Mouse (Mus musculus) embryo, embryonic 10 days (tissue): ENCODE data around the gene Ttc34.

Experiments used
- DNase-seq: peaks from one replicate; pipeline ENCODE4 v3.0.0-alpha.2; 2015; ENCODE audit warnings: low spot score

Ttc34 gene

DNA sequence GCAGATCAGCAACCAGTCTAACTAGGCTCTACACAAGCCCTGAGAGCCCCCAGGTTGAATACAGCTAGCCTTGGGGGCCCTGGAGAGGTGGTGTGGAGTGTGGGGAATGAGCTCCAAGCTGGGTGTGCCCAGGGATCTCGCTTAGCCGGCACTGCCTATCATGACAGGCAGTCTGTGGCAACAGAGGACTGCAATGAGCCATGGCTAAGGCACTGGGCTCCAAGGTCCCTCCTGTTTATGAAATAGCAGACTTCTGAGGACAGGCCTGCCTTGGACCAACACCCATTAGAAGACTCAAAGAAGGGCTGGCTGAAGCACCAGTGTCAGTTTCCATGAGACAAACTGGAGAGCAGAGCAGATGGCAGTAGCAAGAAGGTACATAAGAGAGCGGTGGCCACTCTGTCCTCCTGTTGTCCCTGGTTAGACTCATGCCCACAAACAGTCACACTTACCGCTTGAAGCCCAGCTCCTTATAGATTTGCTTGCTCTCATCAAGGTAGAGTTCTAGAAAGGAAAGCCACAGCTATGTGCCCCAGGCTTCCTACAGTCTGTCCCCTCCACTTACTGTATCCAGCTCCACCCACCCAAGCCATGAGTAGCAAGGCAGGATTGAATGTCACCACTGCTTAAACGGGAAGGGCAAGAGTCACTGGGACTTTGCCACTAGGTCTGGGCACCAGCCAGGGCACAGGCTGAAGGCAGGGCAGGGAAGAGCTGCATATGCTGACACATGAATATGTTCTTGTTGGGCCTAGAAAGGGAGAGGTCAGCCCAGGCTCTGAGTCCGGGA lies 60.6 kb downstream of the Ttc34 start:
- DNase-seq = no peak

DNA sequence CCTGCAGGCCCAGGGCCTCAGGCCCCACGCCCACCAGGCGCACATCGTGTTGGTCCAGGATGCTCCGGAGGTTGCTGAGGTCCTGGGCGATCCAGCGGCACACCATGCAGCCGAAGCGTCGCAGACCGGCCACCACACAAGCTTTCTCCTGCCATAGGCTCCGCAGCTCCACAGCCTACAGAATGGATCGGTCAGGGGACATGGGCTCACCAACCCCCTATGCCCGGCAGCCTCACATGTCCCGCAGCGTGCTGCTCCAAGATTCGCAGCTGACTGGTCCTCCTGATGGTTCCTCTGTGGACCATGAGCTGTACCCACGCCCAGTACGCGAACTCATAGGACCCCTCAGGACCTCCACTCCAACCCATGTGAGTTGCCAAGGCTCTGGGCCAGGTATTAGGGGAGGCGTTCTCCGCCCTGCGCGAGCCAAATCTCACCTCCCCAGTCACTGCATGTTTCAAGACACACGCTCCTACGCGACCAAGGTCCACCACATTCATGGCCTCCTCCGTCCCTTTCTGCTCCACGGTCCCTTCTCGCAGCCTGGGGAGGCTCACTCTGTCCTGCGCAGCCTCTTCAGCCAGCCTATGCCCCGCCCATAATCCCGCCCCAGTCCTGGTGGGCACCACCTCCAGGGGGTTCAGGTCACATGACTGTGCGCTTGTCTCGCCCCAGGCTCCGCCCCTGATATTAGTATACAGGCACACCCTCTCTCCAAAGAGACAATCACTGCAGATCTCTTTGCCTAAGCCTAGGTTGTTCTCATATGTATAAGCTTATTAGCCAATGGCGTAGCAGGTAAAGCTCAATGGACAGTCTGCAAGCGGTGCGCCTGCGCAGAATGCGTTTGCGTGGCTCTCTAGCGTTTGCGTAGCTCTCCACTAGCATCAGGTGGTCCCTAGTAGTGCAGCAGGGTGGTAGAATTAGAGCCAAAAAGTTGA lies 61.5 kb downstream of the Ttc34 start, which contains the start of gene Fam213b:
Fam213b (minus strand) TSS at position 630 of the 941 bp plus-strand sequence.
- DNase-seq = peak; percentile 93

DNA sequence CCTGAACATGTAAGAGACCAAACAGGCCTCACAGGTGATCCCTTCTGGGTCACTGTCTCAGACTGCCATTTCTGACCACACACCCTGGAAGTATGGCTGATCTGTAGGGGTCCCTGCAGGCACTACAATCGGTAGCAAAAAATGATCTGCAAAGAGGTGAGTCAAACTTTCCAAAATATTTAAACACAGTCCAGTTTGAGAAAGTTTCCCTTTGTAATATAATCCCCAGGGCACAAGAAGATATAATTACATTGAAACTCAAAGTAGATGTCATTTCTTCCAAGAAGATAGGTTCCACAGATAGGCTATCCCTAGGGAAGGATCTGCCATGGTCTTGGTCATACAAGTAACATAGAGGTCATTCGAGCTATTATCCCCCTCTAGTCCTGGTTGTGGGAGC lies 65.1 kb downstream of the Ttc34 start:
- no peak for DNase-seq

DNA sequence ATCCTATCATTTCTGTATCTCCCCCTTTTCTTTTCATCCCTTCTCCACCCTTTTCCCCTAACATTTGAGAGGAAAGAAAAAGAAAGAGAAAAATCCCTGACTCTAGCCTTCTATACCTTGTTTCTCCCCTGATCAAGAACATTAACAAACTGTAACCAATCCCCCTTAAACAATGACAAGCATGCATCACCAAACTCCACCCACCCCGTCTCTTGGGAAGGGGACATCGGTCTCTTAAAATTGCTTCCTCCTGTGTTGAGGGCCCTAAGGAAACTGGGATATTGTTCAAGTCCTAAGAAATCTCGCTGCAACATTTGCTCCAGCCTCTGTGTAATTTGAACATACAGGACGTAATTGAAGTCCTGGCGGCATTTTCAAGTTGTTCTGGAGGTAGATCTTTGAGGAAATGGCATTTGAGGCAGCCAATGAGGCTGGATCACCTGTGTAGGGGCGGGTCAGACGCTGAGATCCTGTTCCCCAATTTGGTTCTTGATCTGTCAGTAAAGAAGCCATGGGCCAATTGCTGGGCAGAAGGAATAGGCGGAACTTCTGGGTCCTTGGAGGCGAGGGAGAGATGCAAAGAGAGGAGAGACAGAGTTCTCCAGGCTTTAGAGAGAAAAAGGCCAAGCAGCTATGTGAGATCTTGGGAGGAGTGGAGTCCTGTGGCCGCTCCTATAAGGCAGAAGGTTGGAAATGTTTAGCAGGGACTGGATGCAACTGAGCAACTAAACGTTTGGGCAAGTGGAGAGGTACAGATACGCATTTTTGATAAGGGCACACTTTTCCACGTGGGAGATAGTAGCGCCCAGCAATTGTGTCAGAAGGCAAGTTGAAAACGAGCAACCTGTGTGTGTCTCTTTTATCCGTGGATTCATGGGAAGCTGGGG lies 67.2 kb downstream of the Ttc34 start:
- peak; percentile 94 for DNase-seq

DNA sequence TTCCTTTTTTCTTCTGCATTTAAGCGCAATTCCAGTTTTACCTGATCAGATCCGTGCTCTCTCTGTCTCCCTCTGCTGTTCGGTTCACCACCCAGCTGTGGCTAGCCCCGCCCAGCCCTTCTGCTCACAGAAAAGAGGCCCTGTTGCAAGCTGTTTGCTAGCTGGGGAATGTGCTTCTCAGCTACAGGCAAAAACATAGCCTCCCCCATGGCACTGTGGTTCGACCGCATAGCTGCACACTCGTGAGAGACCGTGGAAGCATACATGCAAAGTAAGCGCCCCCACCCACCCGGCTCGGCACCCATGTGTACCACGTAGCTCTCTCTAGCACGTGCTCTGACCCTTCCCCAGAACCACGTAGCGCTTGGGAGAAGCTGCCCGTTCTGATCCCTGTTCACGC lies 70.6 kb downstream of the Ttc34 start:
- peak; percentile 90 for DNase-seq

DNA sequence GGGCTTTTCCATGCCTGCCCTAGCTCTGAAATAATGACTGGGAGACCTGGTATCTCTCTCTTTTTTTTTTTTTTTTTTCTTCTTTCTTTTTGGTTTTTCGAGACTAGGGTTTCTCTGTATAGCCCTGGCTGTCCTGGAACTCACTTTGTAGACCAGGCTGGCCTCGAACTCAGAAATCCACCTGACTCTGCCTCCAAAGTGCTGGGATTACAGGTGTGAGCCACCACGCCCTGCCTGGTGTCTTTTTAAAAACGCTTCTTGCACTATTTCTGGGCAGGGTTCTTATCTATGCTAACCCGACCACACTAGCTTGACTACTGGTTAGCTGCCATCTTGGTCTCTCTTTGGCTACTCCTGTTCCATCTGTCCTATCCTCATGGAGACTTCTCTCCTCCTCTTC lies 71.2 kb downstream of the Ttc34 start:
- DNase-seq = no peak

DNA sequence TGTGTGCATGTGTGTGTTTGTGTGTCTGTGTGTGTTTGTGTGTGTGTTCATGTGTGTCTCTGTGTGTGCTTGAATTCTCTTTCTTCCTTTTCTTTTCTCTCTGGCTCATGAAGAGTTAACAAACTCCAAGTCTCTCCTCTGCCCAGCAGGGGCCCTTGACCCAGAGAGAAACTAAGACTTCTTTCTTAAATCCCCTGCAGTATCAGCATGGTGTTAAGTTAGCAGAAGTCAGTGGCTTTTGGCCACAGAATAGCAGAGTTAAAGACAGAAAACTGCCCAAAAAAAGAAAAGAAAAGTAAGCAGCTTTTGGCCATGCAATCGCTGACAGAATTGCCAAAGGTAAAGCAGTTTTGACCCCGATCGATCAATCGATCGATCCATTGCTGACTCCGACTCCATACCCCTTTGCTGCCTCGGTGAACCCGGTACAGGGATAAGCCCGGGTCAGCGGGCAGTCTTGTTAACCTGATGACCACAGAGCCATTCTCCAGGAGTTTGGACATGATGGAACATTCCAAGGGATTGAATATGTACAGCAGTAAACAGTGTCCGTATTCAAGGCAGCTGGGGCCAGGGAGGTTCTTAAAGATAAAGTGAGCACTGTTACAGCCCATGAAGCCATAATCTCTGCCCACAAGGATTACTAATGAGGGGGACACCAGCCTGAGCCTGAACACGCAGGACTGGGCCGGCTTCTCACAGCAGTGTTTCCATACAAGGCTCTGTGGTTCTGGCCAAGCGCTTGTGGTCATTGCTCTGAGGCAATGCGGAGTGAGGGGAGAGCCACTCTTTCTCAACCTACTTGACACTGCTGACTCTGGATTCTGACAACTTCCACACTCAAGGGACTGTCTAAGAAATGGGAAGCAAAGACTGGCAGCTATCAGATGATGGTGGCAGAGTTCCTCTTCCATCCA lies 73.6 kb downstream of the Ttc34 start:
- DNase-seq = no peak

DNA sequence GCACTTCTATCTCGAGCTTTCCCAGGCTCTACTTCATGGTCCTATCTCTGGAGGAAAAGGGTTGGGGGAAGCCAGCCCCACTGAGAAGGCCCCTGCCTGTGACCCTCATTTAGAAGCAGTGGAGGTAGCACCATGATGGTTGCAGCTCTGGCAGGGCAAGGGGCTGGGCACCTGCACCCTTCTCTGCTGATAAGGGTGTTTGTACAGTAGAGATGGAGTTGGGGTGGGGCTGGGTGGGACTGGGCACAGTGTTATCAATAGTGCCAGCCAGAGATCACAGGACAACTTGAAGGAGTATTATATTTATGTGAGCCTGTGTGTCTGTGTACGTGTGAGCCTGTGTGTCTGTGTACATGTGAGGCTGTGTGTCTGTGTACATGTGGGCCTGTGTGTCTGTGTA lies 74.4 kb downstream of the Ttc34 start:
- no peak for DNase-seq

DNA sequence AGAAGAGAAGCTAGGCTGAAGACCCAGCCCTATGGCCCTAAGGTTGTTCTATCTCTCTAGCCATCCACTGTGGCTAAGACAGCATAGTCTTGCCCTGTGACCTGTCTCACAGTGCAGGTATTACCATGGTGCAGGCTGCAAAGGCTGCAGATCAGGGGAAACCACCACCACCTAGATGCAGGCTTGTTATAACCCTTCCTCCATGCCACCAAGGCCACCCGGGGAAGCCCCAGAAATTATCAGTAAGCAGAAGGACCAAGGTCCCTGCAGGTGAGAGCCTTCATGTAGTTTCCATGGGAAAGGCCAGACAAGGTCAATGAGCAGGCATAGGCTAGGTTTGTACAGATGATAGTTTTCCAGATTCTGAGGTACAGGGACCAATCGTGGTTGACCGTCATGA lies 76.6 kb downstream of the Ttc34 start:
- no peak for DNase-seq

DNA sequence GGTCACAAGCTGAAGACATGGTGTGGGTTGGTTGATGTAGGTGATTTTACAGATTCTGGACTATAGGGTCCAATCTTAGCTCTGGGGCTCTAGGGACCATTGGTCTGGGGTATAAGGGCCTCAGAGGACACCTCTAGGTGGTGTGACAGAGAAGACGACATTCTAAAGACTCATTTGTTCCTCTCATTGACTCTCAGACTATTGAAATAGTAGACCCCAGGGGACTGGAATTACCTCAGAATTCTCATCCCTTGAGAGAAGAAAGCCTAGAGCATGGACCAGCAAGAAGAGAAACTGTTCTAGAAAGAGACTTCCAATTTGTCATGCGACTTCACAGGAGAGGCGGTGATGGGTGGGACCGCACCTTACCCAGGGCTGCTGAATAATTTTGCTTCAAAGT lies 77.0 kb downstream of the Ttc34 start:
- no peak for DNase-seq

DNA sequence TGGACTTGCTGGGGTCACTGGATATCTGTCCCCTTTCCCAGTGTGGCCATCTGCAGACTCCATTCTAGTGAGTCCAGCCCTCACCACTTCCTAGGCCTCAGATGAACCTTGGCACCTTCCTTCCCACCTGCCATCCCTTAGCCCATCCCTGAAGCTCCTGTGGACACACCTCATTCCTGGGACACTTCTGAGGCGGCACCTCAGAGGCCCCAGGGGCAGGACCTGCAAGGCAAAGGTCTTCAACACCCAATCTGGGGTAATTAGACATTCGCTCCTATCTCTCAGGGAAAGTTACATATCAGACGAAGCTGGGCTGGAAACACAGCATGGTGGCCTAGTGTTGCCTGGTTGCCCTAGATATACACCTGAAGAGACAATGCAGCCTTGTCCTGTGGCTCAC lies 77.4 kb downstream of the Ttc34 start:
- no peak for DNase-seq

DNA sequence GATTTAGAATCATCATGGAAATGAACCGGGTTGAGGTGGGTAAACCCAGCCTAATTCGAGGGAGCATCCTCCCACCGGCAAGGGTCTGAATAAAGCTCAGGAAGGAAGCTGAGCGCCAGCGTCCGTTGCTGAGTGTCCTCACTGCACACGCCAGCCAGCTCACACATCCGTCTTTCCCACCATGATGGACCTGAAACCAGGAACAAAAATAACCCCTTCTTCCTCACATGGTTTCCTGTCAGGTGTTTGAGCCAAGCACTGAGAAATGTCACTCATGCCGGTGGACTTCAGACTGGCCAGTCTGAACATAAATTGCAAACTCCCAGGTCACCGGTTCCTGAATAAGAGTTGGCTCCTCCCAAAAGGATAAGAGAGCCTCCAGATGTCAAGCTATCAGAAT lies 78.0 kb downstream of the Ttc34 start:
- DNase-seq = no peak

DNA sequence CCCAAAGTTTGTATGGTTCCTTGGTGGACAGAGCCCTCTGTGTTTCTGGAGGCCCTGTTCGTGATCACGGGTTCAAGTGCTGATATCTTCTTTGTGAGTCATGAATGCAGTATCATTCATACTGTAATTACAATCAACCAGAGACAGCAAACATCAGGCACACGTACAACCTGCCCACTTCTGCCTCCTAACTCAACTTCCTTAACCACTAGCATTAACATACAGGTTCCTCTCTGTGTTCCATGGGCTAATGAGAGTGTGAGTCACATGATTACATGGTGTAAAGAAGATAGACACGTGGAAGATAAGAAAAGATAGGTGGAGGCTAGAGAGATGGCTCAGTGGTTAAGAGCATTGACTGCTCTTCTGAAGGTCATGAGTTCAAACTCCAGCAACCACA lies 79.4 kb downstream of the Ttc34 start:
- no peak for DNase-seq
